Mouse (Mus musculus): ENCODE measurements around the gene Scnn1a. TPM values are rescaled to one million over a fixed set of nuclear protein-coding genes. Genes with fewer than 3 reads are reported as not detected.

Scnn1a gene
- polyA plus RNA-seq, 1 experiment from 2014 or later = 5.8 TPM

DNA sequence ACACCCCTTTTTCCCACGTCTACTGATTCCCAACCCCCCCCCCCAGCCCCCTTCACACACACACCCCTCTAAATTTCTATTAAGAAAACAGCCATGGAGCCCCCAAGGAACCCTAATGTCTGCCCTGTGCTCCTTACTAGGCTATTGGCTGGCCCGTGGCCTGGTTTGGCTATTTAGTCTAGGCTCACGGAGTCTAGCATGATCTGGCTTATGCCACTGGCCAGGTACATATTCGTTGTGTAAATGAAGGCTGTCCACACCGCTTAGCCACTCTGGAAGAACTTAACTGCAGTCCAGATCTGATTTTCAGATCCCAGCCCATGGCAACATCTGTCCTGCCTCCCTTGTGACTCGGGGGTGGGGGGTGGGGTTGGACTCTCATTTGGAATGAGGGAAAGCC, 5.7 kb upstream of the Scnn1a start:
- ATAC-seq (ENCODE audit: insufficient read depth, low FRiP score) = no peak

DNA sequence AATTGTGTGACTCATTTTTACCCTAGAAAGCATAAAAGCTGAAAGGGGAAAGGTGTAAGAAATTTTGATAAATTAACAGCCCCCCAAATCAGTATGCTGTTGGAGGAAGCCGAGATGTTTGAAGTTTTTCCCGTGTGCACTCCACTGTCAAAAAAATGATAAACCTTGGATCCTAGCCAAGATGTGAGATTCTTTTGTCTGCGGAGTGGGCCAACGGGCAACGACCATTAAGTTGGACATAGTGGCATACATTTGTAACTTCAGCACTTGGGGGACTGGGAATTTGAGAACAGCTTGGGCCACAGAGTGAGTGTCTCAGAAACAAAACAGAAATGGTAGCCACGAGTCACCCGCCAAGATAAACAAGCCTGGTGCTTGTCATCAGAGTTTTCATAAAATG, 3.4 kb upstream of the Scnn1a start:
- no peak overlapping the region for H3K4me3 ChIP-seq (replicated peaks; ENCODE audit: low read length)
- peaks cover 16% of the 10 kb centered on the region for H3K4me1 ChIP-seq (ENCODE audit: control insufficient read depth, insufficient read depth, low read length)
- H3K27me3 ChIP-seq (ENCODE audit: control insufficient read depth, insufficient read depth, low read length) = peaks cover 9% of the 10 kb centered on the region; the same call in 1 of the 2 replicates
- H3K4me2 ChIP-seq (ENCODE audit: low read depth, low read length) = no peak overlapping the region
- 35% methylated on average over 7 of the region's 7 CpGs for WGBS
- no peak for ATAC-seq (ENCODE audit: insufficient read depth, low FRiP score)
- H3K27ac ChIP-seq (ENCODE audit: low read length) = no peak overlapping the region
- H3K36me3 ChIP-seq (ENCODE audit: control insufficient read depth, insufficient read depth, low read length) = no peaks in the 10 kb centered on the region
- H3K9ac ChIP-seq (ENCODE audit: low read length) = no peak overlapping the region
- no peaks in the 10 kb centered on the region for H3K9me3 ChIP-seq (replicated peaks; ENCODE audit: control insufficient read depth, low read length)

More for the DNA sequence above, 5.7 kb upstream of the Scnn1a start:
- peaks cover 22% of the 10 kb centered on the region for H3K4me1 ChIP-seq (ENCODE audit: control insufficient read depth, insufficient read depth, low read length)
- peak overlapping the region; percentile 78; the same call in 1 of the 2 replicates for H3K4me2 ChIP-seq (ENCODE audit: low read depth, low read length)
- WGBS = 78% methylated on average over 6 of the region's 6 CpGs
- no peaks in the 10 kb centered on the region for H3K9me3 ChIP-seq (replicated peaks; ENCODE audit: control insufficient read depth, low read length)
- H3K27me3 ChIP-seq (ENCODE audit: control insufficient read depth, insufficient read depth, low read length) = no peaks in the 10 kb centered on the region
- no peak overlapping the region for H3K27ac ChIP-seq (ENCODE audit: low read length)
- H3K4me3 ChIP-seq (replicated peaks; ENCODE audit: low read length) = no peak overlapping the region
- no peaks in the 10 kb centered on the region for H3K36me3 ChIP-seq (ENCODE audit: control insufficient read depth, insufficient read depth, low read length)
- H3K9ac ChIP-seq (ENCODE audit: low read length) = no peak overlapping the region; the same call in 1 of the 2 replicates

DNA sequence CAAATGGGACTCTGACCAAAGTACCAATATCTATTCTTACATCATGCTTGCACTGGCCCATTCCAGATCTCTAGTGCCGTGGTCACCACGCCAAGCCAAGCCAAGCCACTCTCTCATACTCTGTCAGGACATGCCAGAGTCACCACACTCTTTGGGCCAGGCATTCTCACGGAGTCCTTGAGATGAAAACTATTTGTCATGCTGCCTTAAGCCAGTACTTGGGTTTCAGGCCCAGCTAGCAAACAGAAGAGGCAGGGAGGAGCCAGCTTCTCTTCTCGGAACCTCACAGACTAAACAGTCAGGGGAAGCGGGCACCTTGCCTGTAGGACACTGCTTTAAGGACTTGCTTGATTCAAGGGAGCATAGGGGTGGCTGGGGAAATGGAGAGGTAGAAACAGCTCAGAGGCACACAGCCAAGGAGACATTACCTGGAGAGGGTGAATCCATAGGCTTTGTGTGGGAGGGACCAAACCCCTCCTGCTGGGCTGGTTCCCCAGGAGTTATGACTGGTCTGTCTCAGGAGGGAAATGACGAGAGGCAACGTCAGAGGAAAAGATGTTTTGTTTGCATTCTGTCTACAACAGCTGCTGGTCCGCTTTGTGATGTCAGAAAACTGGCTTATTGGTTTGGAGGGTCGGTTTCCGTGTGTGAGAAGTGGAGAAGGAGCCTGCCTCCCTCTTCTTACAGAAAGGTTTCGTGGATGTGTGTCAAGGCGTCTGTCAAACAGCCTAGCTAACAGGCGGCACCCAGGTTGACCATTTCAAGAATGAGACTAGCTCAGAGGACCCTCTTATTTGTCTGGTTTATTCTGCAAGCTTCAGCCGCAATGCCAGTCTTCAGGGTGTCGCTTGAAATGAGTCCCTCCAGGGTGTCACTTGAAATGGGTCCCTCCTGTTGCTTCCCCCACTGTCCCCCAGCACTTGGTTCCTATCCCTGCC, 1.2 kb upstream of the Scnn1a start:
- Histone ChIP-seq H3K36me3 (ENCODE audit: control insufficient read depth, insufficient read depth, low read length) (no peaks in the 10 kb centered on the region), H3K4me2 (ENCODE audit: low read depth, low read length) (no peak overlapping the region), H3K4me3 (replicated peaks; ENCODE audit: low read length) (no peak overlapping the region), H3K27ac (ENCODE audit: low read length) (peak overlapping the region; percentile 40; the same call in 1 of the 2 replicates), H3K27me3 (ENCODE audit: control insufficient read depth, insufficient read depth, low read length) (peaks cover 9% of the 10 kb centered on the region; the same call in 1 of the 2 replicates), H3K9ac (ENCODE audit: low read length) (no peak overlapping the region; the same call in 1 of the 2 replicates), H3K9me3 (replicated peaks; ENCODE audit: control insufficient read depth, low read length) (no peaks in the 10 kb centered on the region), H3K4me1 (ENCODE audit: control insufficient read depth, insufficient read depth, low read length) (peaks cover 4% of the 10 kb centered on the region)
- WGBS = 50% methylated on average over 15 of the region's 15 CpGs
- no peak for ATAC-seq (ENCODE audit: insufficient read depth, low FRiP score)

DNA sequence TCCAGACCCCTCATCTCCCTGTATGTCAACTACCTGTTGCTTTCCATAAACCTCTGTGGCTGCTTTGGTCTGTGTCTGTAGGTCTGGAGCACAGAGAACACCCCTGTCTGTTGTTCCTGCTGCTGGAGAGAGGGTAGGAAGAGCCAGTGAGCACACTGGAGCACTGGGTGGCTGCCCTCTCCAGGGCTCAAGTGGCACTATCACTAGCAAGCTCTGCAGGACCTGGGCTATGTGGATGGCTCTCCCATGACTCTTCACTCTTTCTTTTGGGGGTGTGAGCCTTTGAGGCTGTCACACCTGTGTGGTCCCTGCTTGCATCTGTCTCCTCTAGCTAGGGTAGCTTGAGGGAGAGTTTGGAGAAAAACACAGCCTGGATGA, 551 bp upstream of the Scnn1a start:
- no peak overlapping the region for H3K27ac ChIP-seq (ENCODE audit: low read length)
- ATAC-seq (ENCODE audit: insufficient read depth, low FRiP score) = no peak

DNA sequence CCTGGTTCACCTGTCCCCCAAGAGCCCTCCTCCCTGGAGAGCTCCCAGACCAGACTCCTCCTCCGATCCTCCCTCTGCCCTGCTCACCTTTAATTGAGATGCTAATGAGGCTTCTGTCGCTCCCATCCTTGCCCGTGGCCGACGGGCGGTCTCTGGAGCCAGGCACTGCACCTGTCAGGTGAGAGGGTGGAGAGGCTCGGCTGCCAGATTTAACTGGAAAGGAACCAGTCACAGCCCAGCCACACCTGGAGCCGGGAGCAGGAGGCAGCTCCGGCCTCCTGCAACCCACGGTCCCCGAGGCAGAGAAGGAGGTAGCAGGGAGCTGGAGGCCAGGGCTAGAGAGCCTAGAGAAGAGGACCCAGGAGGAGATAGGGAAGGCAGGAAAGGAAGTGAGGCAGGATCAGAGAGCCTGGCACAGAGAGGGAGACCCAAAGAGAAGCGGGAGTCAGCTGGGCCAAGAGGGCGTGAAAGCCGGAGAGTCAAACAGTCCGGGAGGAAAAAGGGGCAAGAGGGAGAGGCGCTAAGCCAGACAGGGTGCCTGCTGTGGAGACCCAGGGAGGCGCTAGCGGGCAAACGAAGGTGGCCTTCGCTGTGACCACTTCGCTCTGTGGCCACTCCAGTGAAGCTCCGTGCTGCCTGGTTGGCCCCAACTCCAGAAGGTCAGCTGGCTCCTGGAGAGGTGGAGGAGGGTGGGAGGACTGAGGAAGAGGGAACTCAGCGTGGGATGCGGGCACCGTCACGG, 826 bp downstream of the Scnn1a start:
- peaks cover 9% of the 10 kb centered on the region; the same call in 1 of the 2 replicates for H3K27me3 ChIP-seq (ENCODE audit: control insufficient read depth, insufficient read depth, low read length)
- peak overlapping the region; percentile 11 for H3K4me3 ChIP-seq (replicated peaks; ENCODE audit: low read length)
- H3K9me3 ChIP-seq (replicated peaks; ENCODE audit: control insufficient read depth, low read length) = no peaks in the 10 kb centered on the region
- H3K36me3 ChIP-seq (ENCODE audit: control insufficient read depth, insufficient read depth, low read length) = no peaks in the 10 kb centered on the region
- WGBS = 15% methylated on average over 26 of the region's 26 CpGs
- peak; percentile 26; the same call in 1 of the 2 replicates for ATAC-seq (ENCODE audit: insufficient read depth, low FRiP score)
- H3K9ac ChIP-seq (ENCODE audit: low read length) = peak overlapping the region; percentile 27; the same call in 1 of the 2 replicates
- H3K27ac ChIP-seq (ENCODE audit: low read length) = peak overlapping the region; percentile 43; the same call in 1 of the 2 replicates
- H3K4me2 ChIP-seq (ENCODE audit: low read depth, low read length) = peak overlapping the region; percentile 33
- no peaks in the 10 kb centered on the region for H3K4me1 ChIP-seq (ENCODE audit: control insufficient read depth, insufficient read depth, low read length)

More for the DNA sequence above, 551 bp upstream of the Scnn1a start:
- H3K9ac ChIP-seq (ENCODE audit: low read length) = no peak overlapping the region
- no peaks in the 10 kb centered on the region for H3K36me3 ChIP-seq (ENCODE audit: control insufficient read depth, insufficient read depth, low read length)
- no peaks in the 10 kb centered on the region for H3K4me1 ChIP-seq (ENCODE audit: control insufficient read depth, insufficient read depth, low read length)
- H3K4me2 ChIP-seq (ENCODE audit: low read depth, low read length) = no peak overlapping the region
- peaks cover 9% of the 10 kb centered on the region; the same call in 1 of the 2 replicates for H3K27me3 ChIP-seq (ENCODE audit: control insufficient read depth, insufficient read depth, low read length)
- H3K4me3 ChIP-seq (replicated peaks; ENCODE audit: low read length) = no peak overlapping the region
- no peaks in the 10 kb centered on the region for H3K9me3 ChIP-seq (replicated peaks; ENCODE audit: control insufficient read depth, low read length)

DNA sequence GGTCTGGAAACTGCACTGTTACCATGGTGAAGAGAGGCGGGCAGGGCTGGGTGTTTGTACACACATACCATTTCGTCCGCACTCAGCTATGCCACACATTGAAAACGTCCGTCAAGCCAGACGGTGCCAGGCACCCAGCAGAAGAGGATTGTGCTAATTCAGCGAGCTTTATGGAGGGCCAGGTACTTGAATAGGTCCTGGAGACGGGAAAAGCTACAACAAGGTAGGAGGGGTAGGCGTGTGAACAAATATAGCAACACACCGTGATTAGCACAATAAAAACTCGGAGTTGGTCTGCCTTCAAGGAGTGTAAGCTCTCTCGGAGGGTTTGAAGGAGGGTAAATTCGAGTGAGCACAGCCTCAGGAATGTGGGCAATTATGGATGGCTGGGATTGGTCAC, 2.3 kb downstream of the Scnn1a start:
- Histone ChIP-seq H3K4me3 (replicated peaks; ENCODE audit: low read length) (no peak overlapping the region), H3K4me2 (ENCODE audit: low read depth, low read length) (no peak overlapping the region), H3K9me3 (replicated peaks; ENCODE audit: control insufficient read depth, low read length) (no peaks in the 10 kb centered on the region), H3K27ac (ENCODE audit: low read length) (no peak overlapping the region), H3K9ac (ENCODE audit: low read length) (no peak overlapping the region), H3K27me3 (ENCODE audit: control insufficient read depth, insufficient read depth, low read length) (peaks cover 9% of the 10 kb centered on the region; the same call in 1 of the 2 replicates), H3K36me3 (ENCODE audit: control insufficient read depth, insufficient read depth, low read length) (no peaks in the 10 kb centered on the region), H3K4me1 (ENCODE audit: control insufficient read depth, insufficient read depth, low read length) (no peaks in the 10 kb centered on the region)
- no peak for ATAC-seq (ENCODE audit: insufficient read depth, low FRiP score)
- 49% methylated on average over 13 of the region's 13 CpGs for WGBS

DNA sequence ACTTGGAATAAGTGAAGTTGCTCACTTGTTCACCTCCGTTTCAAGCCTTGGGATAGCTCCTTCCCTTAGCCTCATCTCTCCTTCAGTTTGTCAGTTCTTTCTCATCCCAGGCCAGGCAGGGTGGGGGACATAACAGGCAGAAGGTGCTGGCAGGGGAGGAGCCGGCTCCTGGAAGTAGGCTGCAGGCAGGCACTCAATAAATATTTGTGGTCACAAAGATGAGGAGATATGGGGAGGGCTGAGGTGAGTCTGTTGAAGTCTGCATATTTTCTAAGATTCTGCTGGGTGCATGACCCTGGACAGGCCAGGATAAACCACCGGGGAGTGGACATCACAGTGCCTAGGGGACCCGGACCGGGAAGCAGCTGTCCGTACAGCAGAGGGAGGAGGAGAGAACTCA, 3.1 kb downstream of the Scnn1a start:
- Histone ChIP-seq H3K4me1 (ENCODE audit: control insufficient read depth, insufficient read depth, low read length) (no peaks in the 10 kb centered on the region), H3K27me3 (ENCODE audit: control insufficient read depth, insufficient read depth, low read length) (peaks cover 9% of the 10 kb centered on the region; the same call in 1 of the 2 replicates), H3K4me2 (ENCODE audit: low read depth, low read length) (no peak overlapping the region), H3K27ac (ENCODE audit: low read length) (no peak overlapping the region), H3K4me3 (replicated peaks; ENCODE audit: low read length) (no peak overlapping the region), H3K9ac (ENCODE audit: low read length) (no peak overlapping the region), H3K9me3 (replicated peaks; ENCODE audit: control insufficient read depth, low read length) (no peaks in the 10 kb centered on the region), H3K36me3 (ENCODE audit: control insufficient read depth, insufficient read depth, low read length) (no peaks in the 10 kb centered on the region)
- ATAC-seq (ENCODE audit: insufficient read depth, low FRiP score) = no peak
- 42% methylated on average over 6 of the region's 6 CpGs for WGBS

DNA sequence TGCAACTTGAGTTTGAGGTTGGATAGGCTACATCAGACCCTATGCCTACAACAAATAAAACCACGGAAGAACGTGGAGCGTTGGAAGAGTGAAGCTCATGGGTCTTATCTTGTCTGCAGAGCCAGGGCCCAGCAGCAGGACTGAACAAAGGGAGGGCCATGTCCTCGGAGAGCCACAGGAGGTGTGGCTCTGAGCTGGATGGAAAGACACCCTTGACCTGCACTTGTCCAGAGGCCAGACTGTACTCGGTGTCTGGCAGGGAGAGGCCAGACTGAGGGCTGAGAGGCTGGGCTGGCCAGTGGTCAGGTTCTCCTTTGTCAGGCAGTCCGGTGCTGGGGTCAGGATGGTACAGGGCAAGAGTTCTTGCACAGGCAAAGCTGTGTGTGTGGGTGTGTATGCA, 4.9 kb downstream of the Scnn1a start:
- H3K9ac ChIP-seq (ENCODE audit: low read length) = no peak overlapping the region
- H3K36me3 ChIP-seq (ENCODE audit: control insufficient read depth, insufficient read depth, low read length) = no peaks in the 10 kb centered on the region
- no peaks in the 10 kb centered on the region for H3K4me1 ChIP-seq (ENCODE audit: control insufficient read depth, insufficient read depth, low read length)
- 0 out of 2 replicates have a peak, but pooled peaks cover 5% of the 10 kb centered on the region for H3K27me3 ChIP-seq (ENCODE audit: control insufficient read depth, insufficient read depth, low read length)
- H3K9me3 ChIP-seq (replicated peaks; ENCODE audit: control insufficient read depth, low read length) = no peaks in the 10 kb centered on the region
- 51% methylated on average over 6 of the region's 6 CpGs for WGBS
- ATAC-seq (ENCODE audit: insufficient read depth, low FRiP score) = no peak
- H3K27ac ChIP-seq (ENCODE audit: low read length) = no peak overlapping the region
- no peak overlapping the region for H3K4me3 ChIP-seq (replicated peaks; ENCODE audit: low read length)
- H3K4me2 ChIP-seq (ENCODE audit: low read depth, low read length) = no peak overlapping the region

DNA sequence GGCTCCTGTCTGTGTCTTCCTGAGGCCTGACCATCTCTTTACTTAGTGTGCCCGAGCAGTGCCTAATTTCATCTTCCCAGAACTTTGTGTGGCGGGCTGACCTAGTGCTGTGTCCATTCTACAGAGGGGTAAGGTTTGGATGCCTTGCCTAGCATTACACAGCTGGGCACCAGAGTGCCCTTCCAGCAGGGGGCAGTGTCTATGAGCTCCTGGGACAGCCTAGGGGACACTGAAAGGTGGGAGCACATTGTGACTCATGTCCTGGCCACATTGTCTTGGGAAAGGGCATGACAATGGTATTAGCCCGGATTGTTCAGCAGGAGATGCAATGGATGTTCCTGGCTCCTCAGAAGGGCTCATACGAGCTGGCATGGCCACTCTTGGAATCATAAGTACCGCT, 7.8 kb downstream of the Scnn1a start:
- Histone ChIP-seq H3K9ac (ENCODE audit: low read length) (no peak overlapping the region), H3K27ac (ENCODE audit: low read length) (no peak overlapping the region), H3K9me3 (replicated peaks; ENCODE audit: control insufficient read depth, low read length) (no peaks in the 10 kb centered on the region), H3K4me2 (ENCODE audit: low read depth, low read length) (no peak overlapping the region), H3K36me3 (ENCODE audit: control insufficient read depth, insufficient read depth, low read length) (no peaks in the 10 kb centered on the region), H3K4me3 (replicated peaks; ENCODE audit: low read length) (no peak overlapping the region), H3K4me1 (ENCODE audit: control insufficient read depth, insufficient read depth, low read length) (peaks cover 6% of the 10 kb centered on the region; the same call in 1 of the 2 replicates), H3K27me3 (ENCODE audit: control insufficient read depth, insufficient read depth, low read length) (no peaks in the 10 kb centered on the region)
- no peak for ATAC-seq (ENCODE audit: insufficient read depth, low FRiP score)
- 82% methylated on average over 5 of the region's 5 CpGs for WGBS
